Mouse (Mus musculus): Measurements from ENCODE around the gene Naglu. TPM values are rescaled to one million over a fixed set of nuclear protein-coding genes. Genes with fewer than 3 reads are reported as not detected.
A peak's percentile ranks its signal among the peaks of the same experiment; 100 is the strongest.

The Naglu gene
- total RNA-seq, 2 experiments from 2014 or later = 8.6 to 9.9 TPM

- DNase-seq (ENCODE audit: low spot score in 2 of 2) = peak; percentile 22 to 25
Measured at GRCm38 (mm10) chr11:101056885-101057284, 12.9 kb upstream of the Naglu start.

DNA sequence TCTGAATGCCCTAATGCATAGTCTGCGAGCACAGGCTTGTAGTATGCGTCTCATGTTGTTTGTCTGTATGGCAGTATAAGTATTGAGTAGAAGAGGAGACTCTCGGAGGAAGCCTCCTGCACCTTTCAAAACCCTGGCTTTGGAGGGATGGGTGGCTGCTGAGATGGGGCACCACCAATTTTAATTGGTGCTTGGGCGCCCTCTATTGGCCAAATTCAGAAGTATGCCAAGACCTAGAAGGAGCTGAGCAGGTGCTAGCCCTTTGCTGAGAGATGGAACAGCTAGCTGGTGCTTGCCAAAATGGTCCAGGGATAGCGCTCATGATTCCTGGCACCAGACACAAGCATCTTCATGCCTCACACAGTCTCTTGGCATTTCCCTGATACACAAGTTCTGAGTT lies 12.0 kb upstream of the Naglu start:
- DNase-seq (ENCODE audit: low spot score in 2 of 2) = peak; percentile 89 to 92

DNA sequence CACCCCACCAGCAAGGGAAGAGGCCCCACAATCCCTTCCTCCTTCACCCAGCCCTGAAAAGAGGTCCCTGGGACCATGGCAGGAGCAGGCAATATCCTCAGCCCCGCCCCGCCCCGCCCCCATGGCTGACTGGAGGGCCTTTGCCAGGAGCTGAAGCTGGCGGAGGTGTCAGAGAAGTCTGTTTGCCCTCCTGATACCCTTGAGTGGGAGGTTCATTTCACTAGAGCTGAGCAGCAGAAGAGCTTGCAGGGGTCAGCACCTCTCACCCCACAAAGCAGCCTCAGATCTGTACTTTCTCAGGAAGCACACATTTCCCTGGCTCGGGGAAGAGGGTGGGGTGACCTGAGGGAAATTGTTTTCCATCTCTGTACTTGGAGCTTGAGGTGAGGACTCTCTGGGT lies 11.1 kb upstream of the Naglu start:
- no peak for DNase-seq (ENCODE audit: low spot score in 2 of 2)

DNA sequence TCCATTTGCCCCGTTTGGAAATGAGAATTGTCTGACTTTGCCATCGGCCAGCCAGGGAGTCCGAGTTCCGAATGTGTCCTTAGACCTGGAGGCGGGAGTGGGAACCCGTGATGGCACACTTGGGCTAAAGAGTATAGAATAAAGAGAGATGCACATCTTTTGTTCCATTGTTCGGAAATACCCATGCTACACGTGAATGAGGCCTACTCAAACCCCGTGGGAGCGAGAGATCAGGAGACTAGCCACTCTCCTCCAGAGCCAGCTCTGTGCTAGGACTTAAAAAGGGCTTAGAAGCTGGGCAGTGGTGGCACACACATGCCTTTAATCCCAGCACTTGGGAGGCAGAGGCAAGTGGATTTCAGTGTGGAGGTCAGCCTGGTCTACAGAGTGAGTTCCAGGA lies 10.3 kb upstream of the Naglu start:
- no peak for DNase-seq (ENCODE audit: low spot score in 2 of 2)

DNA sequence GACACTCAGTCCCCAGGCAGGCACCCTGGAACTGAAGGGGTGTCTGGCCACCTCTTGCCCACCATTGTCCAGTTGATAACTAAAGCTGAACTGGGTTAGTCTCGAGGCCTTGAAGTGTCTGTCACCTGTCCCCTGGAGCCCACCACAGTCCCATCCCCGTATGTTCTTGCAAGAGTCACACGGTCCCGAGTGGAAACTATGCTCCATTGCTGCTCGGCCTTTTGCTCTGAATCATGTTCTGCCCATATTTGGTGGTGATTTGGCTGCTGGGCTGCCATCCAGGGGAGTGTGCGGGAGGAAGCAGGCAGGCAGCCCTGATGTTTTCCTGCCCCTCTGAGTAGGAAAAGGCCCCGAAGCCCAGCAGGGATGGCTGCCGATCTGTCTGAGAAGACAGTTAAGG lies 9.7 kb upstream of the Naglu start:
- DNase-seq (ENCODE audit: low spot score in 2 of 2) = peak in 1 of 2 experiments; percentile 49

GRCm38 (mm10) chr11:101061049-101061448 lies 8.8 kb upstream of the Naglu start:
- no peak for DNase-seq (ENCODE audit: low spot score in 2 of 2)

GRCm38 (mm10) chr11:101062165-101062884 lies 7.5 kb upstream of the Naglu start:
- DNase-seq (ENCODE audit: low spot score in 2 of 2) = peak in 1 of 2 experiments; percentile 46

DNA sequence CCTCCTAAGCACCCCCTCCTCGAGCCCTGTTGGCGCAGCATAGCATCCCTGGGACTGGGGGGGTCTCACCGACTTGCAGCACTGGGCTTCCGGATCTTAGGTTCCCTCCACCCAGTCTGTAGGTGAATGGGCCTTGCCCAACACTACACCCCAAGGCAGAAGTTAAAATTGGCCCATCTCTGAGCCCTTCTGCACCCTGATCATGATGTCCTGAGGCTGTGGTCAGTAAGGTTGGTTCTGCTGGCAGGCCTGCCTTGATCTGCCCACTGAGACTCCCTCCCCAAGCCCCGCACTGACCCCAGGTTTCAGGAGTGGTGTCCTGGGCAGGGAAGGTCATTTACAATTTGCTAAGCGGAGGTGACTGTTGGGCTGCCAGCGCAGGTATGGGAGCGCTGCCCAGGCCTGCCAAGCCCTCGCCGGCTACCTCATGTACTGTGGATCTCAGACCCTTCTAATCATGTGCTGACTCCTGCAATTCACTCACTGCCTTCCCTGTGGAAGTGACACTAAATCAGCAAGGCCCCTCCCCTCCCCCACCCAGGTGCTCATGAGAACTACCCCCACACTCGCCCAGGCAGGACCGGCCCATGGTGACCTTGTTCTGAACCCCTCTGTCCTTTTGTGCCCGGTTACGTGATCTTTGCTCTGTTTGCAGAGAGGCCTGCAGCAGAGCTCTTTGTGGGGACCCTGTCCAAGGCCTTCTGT lies 6.7 kb upstream of the Naglu start:
- DNase-seq (ENCODE audit: low spot score in 2 of 2) = no peak

GRCm38 (mm10) chr11:101063676-101064327 lies 6.0 kb upstream of the Naglu start:
- peak in 1 of 2 experiments; percentile 54 for DNase-seq (ENCODE audit: low spot score in 2 of 2)

DNA sequence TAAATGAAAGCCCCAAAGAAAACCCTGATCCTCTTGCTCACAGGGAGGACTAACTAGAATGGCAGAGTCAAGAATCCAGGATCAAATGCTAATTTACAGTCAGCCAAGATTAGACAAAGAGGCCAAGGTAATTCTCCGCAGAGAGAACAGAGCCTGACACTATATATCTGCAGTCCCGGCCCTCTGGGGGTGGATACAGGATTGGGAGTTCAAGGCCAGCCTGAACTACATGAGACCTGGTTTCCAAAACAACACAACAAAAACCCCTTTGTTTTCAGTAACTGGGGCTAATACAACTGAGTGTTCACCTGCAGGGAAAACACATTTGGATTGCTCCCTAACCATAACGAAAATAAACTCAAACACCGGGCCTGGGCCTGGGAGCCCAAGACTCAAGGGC lies 5.3 kb upstream of the Naglu start:
- DNase-seq (ENCODE audit: low spot score in 2 of 2) = no peak

DNA sequence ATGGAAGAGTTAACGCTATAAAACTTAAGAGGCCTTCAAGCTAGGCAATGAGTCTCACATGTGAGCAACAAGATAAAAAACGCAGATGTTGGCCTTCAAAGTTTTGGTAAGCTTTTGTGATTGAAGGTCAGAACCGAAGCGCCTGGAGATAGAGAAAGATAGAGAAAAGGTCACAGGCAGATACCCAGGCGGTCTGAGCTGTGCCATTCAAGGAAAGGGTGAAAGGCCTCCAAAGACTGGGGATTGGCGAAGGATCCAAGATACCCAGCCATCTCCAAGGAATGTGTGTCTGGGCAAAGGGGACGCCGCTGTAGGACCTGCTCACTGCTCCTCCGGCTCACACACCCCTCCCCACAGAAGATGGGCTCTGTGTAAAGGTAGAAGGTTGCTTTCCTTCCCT lies 4.8 kb upstream of the Naglu start:
- no peak for DNase-seq (ENCODE audit: low spot score in 2 of 2)

DNA sequence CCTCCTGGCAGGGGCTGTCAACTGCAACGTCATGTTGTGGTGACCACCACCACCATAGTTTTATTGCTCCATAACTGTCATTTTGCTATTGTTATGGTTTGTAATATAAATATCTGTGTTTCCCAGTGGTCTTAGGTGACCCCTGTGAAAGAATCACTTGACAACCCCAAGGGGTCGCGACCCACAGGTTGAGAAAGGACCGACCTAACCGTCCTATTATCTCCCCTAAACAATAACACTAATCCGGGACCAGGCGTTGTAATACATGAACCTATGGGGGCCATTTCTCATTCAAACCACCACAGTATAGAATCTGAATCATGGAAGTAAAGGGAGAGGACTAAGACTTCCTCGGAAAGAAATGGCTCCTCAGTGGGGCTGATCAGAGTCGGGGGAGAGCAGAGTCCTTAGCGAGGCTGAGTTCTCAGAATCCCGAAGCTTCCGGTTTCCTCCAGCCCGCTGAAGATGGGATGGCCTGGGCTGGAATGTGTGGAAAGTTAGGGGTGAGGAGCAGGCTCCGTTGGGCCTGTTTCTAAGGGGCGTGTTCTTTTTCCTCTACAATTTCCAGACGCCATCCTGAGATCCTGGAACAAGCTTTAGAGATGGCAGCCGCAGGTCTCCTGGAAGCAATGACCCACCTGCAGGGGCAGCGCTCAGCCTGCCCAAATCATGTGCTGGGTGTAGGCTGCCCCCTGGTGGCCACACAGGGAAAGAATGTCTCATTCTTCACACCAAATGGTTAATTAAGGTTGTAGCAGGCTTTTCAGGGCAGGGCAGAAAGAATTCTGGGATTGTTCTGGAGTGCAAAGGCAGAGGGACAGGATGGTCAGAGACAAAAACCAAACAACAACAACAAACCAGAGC lies 3.0 kb upstream of the Naglu start:
- DNase-seq (ENCODE audit: low spot score in 2 of 2) = peak; percentile 83 to 88

DNA sequence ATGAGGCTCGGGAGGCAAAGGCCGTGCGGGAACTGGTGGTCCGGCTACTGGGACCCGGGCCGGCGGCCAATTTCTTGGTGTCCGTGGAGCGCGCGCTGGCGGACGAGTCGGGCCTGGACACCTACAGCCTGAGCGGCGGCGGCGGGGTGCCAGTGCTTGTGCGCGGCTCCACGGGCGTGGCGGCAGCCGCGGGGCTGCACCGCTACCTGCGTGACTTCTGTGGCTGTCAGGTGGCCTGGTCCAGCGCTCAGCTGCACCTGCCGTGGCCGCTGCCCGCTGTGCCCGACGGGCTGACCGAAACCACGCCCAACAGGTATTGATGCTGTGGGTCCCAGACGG lies 346 bp downstream of the Naglu start:
- DNase-seq (ENCODE audit: low spot score in 2 of 2) = no peak

DNA sequence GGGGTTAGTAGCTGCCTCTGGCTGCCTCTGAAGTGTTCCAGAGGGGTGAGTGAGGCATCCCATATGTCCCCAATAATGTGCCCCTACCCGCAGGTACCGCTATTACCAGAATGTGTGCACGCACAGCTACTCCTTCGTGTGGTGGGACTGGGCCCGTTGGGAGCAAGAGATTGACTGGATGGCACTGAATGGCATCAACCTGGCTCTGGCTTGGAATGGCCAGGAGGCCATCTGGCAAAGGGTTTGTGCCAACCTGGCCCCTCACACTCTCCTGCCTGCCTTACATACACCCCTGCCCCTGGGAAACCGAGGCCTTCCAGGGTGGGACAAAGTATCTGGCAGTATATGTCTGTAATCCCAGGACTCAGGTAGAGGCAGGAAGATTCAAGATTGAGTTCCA lies 1.2 kb downstream of the Naglu start:
- DNase-seq (ENCODE audit: low spot score in 2 of 2) = no peak

GRCm38 (mm10) chr11:101071810-101072428 lies 2.1 kb downstream of the Naglu start:
- peak in 1 of 2 experiments; percentile 13 for DNase-seq (ENCODE audit: low spot score in 2 of 2)

DNA sequence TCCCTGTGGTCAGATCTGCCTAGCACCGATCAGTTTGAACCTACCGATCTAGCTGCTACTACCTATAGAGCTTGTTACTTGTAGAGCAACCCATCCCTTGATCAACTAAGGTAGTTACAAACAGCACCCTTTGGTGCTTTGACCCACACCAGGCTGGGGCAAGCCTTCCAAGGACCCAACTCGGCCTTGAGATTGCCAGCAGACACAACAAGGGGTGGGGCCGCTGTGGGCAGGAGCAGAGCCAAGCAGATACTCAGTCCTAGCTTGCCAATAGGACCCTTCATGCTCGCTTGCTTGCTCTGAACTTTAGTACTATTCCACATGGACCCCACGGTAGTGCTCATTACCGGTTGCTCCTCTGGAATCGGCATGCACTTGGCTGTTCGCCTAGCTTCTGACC lies 8.3 kb downstream of the Naglu start, which contains the start of gene Hsd17b1:
Gene Hsd17b1 (plus strand): TSS at position 291 of the 400 bp plus-strand sequence.
- DNase-seq (ENCODE audit: low spot score in 2 of 2) = no peak

- no peak for DNase-seq (ENCODE audit: low spot score in 2 of 2)
Measured at GRCm38 (mm10) chr11:101079746-101080145, 9.9 kb downstream of the Naglu start.

- DNase-seq (ENCODE audit: low spot score in 2 of 2) = no peak
Measured at GRCm38 (mm10) chr11:101080421-101080820, 10.6 kb downstream of the Naglu start.

GRCm38 (mm10) chr11:101081659-101082058 lies 11.8 kb downstream of the Naglu start:
- no peak for DNase-seq (ENCODE audit: low spot score in 2 of 2)

- DNase-seq (ENCODE audit: low spot score in 2 of 2) = peak; percentile 82 to 84
Measured at GRCm38 (mm10) chr11:101082208-101083082, 12.6 kb downstream of the Naglu start, which contains the start of gene Coasy. Coasy (plus strand) TSS chr11:101082565.

Data from layer of hippocampus, postnatal 10 days (tissue).